Mouse (Mus musculus) yolk sac, embryonic 10.5 days (tissue): Measurements from ENCODE around the gene Eya2.
A peak's percentile ranks its signal among the peaks of the same experiment; 100 is the strongest.

Experiments
- DNase-seq: peaks from one replicate; pipeline ENCODE4 v3.0.0-alpha.2; 2017; ENCODE audit warnings: low spot score

Gene Eya2

DNA sequence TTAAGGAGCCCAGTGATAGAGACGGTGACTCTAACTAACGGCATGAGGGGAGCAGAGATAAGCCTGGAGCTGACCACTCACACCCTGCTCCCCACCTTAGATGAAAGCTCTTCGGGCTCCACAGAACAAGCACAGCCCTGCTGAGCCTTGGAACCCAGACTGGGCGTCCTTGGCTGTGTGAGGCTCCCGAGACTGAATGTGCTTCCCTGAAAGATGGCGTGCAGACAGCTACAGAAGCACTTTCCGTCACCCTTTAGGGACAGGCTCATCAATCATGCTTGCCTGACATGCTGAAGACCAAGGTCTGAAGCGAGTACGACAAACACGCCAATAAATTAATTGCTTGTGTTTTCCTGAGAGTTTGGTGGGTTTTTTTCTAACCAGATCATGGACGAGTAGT lies 56.2 kb downstream of the Eya2 start:
- DNase-seq = no peak

DNA sequence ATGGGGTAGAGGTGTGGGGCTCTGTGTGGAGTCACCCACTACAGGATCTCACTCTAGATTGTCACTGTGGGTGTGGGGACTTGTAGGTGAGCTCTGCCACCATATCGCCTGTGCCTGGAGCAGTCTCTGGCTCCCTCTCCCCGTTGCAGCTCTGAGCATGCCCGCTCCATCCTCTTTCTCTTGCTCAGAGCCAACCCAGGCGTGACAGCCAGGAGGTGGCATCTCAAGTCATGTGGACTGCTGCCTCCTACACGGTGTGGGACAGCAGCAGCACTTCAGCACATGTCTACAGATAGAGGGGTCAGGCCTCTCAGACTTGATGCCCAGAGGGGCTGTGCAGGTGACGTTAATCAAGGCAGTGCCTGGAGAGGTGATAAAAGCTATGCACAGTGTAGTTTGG lies 57.4 kb downstream of the Eya2 start:
- no peak for DNase-seq

DNA sequence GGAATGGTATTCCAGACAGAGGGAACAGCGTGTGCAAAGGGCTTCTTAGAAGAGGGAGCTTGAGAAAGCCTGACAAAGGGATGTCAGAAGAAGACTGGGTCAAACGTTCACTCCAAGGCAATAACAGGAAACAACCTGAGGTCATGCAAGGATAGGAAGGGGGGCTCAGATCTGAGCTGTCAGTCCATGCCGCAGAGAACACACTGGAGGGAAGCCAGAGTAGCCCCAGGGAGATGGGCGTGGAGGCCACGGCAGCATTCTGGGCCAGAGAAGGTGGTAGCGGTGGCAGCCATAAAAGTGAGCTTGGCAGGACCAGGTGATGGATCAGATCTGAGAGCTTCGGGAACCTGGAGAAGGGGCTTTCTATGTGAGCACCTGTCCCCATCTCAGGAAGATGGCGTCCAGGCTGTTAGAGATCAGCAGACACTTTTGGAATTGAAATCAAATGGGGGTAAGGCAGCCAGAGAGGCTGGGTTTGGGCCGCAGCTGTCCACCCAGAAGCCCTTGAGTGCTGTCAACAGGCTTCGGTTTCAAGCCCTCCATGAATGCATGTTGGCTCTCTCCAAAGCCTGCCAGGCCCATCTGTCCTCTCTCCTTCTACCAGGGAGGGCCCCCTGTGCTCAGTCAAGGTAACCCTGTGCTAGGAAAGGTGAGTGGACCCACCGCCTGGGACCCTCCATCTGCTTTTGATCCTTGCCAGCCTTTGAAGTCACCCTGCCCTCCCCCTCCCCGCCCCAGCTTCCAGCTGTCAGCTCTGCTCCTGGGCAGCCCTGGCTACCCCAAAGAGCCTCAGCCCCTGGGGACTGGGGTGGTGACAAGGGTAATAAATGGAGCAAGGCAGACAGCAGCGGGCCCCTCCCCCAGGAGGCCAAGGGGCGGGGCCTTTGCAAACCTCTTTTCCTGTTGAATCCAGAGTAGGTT lies 58.4 kb downstream of the Eya2 start:
- DNase-seq = no peak

DNA sequence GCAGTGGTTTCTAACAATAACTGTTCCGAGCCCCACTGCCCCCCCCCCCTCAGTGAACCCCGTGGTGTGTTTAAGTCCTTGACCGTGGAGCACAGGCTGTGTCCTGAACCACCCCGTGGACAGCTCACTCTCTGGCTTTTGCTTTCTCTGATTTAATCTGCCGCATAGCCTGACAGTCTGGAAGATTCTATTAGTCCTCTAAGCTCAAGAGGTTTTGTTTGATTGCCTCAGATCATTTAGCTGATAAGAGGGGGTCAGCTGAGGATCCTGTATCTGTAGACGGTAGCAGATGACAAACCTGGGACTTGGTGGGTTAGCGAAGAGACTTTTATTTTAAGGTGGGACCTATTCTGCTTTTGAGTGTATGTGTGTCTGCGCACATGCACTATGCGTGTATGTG lies 59.3 kb downstream of the Eya2 start:
- DNase-seq = no peak

DNA sequence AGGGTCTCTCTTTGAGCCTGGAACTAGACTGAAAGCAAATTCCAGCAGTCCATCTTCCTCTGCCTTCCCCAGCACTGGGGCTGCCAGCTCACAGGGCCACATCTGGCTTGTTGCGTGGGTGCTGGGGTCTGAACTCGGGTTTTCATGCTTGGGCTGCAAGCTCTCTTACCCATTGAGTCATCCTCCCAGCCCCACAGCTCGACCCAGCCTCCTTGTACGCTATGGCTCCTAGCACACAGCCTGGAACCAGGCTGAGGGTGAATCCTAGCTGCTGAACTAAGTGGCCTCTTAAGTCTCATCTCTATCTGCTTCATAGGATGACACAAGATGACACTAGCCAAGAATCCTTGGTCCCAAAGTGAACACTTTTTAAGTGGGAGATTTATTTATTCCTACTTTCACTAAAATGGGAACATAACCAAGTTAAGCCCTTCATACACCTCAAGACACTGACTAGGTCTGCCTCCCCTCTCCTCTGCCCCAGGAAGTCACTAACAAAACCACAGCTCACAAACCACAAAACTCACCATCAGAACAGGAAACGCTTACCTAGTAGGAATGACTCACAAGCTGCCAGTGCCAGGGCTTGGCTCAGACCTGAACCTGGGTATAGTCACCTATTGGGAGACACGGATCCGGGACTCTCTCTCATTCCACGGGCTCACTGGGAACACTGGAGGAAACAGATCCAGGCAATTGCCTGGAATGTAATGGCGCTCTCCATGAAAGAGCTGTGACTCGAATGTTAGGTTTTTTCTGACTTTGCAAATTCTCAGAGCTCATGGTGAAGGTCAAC lies 60.1 kb downstream of the Eya2 start:
- no peak for DNase-seq

DNA sequence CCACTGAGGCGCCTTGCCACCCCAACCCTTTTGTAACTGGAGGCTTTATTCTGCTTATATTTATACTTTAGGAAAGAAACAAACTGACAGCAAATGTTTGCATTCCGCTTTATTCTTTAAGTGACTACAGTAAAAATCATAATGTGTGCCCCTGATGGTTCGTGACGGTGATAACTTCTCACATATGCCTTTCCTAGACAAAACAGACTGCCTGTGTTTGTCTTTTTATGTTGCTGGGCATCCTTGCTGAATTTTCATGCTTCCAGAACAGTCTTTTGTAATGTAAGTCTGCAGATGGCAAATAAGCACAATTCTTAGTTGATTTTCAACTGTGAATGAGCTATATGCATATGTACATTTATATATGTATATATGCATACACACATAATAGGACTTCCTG lies 61.7 kb downstream of the Eya2 start:
- no peak for DNase-seq

DNA sequence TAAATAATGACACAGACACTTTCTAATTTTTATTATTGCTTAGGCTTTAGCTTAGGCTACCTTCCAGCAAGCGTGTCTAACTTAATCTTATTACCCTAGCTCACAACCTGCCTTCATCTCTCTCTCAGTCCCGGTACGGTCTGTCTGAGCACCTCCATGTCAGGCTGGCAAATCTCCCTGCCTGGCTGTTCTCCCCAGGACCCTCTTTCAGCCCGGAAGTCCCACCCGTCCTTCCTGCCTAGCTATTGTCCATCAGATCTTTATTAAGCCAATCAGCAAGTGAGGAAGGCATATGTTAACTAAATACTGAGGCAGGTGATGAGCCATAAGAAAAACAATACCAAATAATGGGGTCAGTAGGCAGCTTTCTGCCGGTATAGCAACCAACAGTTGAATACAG lies 62.1 kb downstream of the Eya2 start:
- no peak for DNase-seq

DNA sequence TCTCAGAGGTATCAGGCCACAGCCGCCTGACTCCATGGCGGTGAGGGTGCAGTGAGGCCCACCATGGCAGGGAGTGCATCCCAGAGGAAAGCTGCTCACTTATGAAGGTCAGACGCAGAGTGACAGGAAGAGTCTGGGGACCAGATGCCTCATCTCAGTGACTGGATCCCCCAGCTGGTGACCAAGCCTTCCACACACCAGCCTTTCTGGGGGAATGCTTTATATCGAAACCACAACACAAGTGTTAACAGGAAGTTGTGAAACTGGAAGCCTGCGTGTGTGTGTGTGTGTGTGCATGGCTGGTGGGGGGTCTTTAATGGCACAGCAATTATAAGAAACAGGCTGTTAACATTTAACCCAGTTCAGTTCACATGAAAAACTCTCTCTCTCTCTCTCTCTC lies 64.7 kb downstream of the Eya2 start:
- no peak for DNase-seq

DNA sequence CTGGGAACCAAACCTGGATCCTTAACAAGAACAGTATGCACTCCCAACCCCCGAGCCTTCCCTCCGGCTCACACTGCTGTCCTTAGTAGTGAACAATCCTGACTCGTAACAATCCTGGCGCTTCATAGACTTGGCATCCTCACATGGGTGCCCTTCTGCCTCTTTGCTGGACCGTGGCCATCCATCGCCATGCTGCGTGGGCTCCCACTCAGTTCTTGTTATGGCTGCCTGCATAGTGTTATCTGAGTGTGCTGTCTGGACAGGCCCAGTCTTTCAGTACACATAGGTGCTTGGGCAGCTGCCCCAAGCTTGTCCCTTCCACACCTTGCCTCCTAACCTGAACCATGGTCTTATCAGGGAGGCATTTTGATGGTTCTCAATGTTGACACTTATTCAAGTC lies 68.4 kb downstream of the Eya2 start:
- no peak for DNase-seq

DNA sequence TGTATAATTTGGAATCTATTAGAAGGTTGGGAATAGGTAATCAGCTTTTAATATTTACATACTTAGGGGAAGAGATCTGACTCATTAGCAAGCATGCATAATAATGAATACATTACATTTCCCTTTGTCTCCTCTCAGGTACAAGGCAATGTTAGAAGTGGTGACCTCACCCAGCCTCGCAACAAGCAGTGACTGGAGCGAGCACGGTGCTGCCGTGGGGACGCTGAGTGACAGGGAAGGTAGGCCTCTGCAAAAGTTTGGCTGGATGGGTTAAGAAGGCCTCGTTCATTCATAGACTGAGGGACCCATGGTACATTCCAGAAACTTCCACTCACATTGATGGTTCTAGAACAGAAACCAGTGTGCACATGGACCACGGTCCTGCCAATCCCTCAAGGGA lies 69.8 kb downstream of the Eya2 start:
- no peak for DNase-seq

DNA sequence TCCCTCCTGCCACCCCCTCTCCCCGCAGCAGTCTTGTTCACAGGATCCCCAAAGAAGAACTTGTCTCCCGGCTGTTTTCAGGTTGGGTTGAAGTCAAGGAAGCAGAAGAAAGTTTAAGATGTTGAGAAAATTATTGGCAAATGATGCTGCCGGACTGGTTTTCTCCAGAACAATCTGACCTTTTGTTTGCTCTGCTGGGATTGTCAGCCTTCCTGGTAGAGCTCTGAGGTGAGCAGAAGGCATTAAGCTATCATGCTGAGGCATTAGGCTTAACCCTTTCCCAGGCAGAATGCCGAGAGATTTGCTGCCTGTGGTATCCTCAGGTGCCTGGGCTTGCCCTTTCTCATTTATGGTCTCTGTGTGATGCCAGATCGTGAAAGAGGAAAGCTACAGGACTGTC lies 70.3 kb downstream of the Eya2 start:
- peak; percentile 12 for DNase-seq

DNA sequence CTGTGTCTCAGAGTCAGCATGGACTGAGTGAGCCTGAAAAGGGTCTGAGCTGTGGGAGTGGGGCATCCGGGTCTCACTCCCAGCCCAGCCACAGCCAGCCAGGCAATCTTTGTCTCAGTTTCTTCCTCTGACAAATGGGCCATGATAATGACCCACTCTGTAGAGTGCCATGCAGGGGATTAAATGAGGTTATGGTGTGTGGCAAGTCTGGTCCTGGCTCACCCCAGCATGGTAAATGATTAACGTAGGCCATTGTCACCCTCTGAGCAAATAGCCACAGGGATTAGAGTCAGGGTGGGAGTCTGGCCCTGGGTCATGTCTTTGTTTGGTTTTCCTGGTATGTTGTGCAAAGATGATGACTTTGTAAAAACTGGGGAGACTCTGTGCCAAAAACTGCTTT lies 72.3 kb downstream of the Eya2 start:
- peak; percentile 79 for DNase-seq

DNA sequence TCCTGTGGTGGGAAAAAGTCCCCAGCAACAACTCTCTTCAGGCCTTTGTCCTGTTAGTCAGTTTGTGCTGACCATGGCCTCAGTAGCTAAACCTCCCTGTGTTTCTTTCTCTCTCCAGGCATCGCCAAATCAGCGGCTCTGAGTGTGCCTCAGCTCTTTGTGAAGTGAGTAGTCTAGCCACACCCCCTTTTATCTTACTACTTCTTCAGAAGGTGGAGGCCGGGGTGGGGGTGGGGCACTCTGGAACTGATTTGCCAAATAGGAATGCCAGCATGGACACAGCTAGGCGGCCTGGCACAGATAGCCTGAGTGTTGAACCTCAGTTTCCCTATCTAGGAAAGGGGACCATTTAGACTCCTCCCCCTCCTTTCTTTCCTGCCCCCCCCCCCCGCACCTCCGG lies 87.9 kb downstream of the Eya2 start:
- DNase-seq = no peak

DNA sequence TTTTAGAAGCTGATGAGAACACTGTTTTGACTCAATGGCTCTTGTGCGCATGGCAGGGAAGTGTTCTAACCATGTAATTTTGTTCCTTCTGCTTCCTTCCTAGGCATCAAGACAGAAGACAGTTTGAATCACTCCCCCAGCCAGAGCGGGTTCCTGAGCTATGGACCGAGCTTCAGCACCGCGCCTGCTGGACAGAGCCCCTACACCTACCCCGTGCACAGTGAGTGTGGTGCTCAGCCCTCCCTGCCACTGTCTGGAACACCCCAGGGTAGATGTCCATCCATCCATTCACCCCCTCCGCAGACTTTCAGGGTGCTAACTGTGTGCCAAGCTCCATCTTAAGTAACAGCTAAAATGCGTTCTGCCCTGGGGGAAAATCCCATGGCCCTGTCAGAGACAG lies 92.7 kb downstream of the Eya2 start:
- no peak for DNase-seq

DNA sequence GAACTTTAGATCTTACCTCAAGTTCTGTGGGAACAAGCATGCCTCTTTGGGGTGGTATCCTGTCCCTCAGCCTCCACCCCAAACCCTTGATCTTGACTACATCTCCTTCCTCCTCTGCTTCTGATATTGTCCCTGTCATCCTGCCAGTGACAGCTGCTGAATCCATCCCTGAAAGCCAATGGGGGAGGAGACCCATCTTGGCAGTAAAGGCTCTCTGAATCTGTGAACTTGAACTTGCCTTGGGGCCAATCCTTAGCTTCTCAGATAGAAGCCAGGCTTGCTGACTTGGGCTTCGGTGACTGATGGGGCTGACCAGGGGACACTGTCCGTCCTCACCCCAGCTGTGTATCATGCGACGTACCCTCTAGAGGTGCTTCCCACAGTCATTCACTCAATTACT lies 94.1 kb downstream of the Eya2 start:
- DNase-seq = no peak

DNA sequence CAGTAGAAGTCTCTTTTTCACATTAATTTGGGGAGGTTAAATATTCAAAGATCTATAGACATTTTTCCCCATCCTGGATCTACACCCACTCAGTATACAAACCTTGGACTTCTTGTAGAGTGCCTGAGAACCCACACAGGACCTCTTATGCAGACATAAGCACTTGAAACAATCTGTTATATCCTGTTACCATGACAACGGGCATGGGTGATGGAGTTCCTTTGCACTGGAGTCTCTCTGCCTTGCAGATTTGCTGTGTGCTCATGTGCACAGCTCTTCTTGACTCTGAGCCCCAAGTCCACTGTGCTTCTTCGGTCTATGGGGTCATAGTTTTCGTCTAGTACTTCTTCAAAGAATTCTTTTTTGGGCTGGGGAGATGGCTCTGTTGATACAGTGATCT lies 96.2 kb downstream of the Eya2 start:
- DNase-seq = no peak

DNA sequence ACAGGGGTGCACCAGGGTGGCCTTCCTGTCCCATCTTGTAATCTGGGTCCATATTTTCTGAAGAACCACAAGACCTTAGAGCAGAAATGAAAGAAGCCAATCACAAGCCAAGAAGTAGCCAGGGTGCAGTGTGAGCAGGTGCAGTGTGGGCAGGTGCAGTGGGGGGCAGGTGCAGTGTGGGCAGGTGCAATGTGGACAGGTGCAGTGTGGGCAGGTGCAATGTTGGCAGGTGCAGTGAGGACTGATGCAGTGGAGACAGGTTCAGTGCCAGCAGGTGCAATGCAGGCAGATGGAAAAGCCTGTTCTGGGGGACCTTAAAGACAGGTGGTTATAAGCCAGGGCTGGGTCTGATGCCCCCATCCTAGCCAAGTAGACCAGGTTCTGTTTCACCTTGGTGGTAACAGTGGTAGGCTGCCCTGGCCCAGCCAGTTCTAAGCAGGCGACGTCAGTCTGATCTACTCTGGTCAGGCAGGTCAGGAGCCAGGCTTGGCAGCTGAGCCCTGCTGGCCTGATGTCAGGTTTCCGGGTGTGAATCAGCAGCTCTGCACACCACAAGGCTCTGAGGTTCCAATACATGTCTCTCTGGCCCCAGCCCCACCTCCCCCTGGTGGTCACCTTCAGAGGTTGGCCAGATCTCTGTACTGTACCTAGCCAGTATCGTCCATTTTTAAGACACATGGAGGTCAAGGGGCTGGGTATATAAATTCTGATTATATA lies 98.3 kb downstream of the Eya2 start:
- no peak for DNase-seq

DNA sequence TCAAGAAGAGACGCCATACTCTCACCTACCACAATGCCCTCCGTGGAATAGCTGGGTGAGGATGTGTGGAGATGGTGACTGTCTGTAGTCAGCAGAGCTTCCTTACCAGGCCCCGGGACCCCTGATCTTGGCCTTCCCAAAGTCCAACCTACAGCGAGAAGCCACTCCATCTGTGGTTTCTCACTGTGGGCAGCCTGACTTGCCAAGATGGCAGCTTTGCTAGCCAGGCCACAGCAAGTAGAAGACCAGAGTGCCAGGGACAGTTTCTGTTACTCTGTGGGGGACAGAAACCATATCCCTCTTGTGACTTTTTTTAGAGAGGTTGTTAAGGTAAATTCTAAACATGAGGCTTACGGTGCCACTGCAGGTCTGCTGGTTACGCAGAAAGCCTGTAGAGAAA lies 99.9 kb downstream of the Eya2 start:
- DNase-seq = no peak

DNA sequence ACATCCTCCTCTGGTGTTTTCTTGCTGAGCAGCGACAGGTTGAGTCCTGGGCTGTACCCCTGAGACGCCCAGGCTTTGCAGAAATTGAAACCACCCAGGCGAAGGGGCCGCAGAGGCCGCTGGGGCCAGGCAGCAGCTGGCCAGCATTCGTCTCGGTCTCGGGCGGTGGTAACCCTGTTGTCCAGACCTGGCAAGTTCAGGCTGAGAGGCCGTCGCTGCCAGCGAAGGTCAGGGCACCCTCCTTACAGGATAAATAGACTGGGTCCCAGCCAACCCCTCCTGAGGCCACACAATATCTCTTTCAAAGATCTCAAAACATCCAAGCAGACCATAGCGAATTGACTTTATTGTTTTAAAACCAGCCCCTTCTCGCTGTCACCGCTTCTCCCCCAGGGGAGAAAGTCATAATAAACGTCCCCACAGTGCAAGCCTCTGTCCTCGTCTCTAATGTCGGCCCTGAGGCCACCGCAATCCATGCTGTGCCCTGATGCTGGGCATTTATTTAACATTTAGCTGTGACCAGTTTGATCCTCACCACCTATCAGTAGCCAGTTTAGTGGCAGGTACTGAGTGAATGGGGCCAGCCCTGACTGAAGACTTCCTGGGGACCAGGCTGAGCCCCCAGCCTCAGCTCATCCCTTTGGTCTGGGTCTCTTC lies 105.5 kb downstream of the Eya2 start:
- DNase-seq = no peak

DNA sequence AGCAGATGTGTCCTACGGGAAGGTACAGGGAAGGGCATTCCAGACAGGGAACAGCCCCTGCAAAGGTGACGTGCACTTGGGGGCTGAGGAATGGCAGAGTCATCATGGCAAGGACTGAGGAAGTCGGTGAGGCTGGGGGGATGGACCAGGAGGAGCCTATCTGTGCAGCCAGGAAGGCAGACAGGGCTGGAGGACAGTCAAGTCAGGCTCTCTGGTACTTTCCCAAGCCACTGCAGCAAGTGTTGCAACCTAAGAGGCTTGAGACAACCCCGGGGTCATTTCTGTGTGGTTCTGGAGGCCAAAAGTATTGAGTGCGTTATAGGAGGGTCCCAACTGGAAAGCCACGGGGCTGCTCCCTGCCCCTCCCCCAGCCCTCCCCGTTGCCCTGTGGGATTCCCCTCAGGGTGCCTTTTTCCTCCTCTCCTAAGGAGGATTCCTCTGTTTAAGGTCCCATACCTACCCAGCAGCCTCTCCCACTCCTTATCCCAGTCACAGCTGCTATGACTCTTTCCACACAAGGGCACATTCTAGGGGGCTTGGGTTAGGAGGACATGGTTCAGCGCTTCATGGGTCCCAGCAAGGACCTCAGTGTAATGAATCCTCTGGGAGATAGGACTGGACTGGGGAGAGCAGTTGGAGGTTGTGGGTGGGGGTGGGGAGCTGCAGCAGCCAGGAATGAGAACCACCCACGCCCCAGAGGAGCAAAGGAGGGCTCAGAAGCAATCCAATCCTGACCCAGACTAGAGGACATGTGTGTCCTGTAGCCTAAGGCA lies 108.4 kb downstream of the Eya2 start:
- DNase-seq = no peak

DNA sequence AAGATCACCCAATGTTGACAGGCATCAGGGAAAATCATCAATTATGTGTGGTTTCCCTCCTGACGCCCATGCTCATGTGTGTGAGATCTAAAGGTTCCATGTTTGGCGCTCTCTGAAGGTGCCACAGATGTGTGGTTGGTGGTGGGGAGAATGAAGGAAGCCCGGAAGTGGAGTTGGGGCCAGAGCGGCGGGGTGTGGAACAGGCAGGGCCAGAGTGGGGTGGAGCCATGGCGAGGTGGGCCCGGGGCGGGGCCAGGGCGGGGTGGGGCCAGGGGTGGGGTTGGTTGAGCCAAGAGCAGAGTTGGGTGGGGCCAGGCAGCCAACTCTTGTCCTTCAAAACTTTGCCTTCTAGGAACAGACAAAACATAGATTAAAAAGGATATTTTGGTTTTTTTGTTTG lies 113.4 kb downstream of the Eya2 start:
- DNase-seq = no peak

DNA sequence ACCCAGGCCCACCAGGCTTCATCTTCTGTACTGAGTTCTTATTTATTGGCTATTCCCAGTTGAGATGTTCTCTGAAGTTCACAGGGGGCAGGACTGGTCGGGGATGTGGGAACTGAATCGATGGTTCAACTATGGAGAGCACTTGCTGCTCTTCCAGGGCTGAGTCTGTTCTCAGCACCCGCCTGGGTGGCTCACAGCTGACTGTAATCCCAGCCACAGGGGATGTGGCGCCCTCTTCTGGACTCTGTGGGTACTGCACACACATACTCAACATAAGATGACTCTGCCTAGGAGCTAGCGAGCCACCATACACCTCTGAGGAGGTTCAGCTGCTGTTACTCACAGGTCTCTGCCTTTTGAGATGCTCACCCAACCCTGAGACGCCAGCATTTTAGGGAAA lies 121.9 kb downstream of the Eya2 start:
- no peak for DNase-seq
